22 mouse cellular contexts compared by ENCODE assay signal in genomic region chr6:145421666-145422065, GRCm38 (mm10).
"Had no signal": no experiment of that assay in that cellular context is flagged by ENCODE, and none has a peak within 500 bp of the region (broad histone marks: within the 10 kb centered on the region; RNA-seq: fewer than 3 reads in every experiment).

No protein-coding gene starts in this region.

- H3K27me3 ChIP-seq: heart, embryonic 13.5 days; heart, embryonic 15.5 days; hindbrain, embryonic 15.5 days; intestine, embryonic 15.5 days; limb, embryonic 13.5 days; limb, embryonic 15.5 days had no signal

- H3K4me1 ChIP-seq: heart, embryonic 15.5 days; hindbrain, embryonic 13.5 days; hindbrain, embryonic 15.5 days; intestine, embryonic 15.5 days; limb, embryonic 15.5 days; liver, embryonic 12.5 days had no signal

- H3K27ac ChIP-seq: heart, embryonic 13.5 days; heart, embryonic 15.5 days; hindbrain, embryonic 13.5 days; hindbrain, embryonic 15.5 days; hindbrain, postnatal 0 days; intestine, embryonic 15.5 days; limb, embryonic 13.5 days; limb, embryonic 15.5 days; liver, embryonic 12.5 days had no signal

- DNase-seq: forebrain, postnatal 0 days; gastrocnemius, postnatal 14 days; gastrocnemius, postnatal 36 days; heart, adult 18-20 months; heart, postnatal 14 days; heart, postnatal 36 days; kidney, adult 11 months; kidney, adult 2 months; kidney, postnatal 14 days; kidney, postnatal 36 days; layer of hippocampus, adult 9-11 months; layer of hippocampus, postnatal 36 days; left cerebral cortex, postnatal 4 days had no signal

- H3K4me2 ChIP-seq: heart, embryonic 13.5 days; heart, embryonic 15.5 days; hindbrain, embryonic 13.5 days; hindbrain, embryonic 15.5 days; intestine, embryonic 15.5 days; limb, embryonic 13.5 days; limb, embryonic 15.5 days; liver, embryonic 12.5 days had no signal

- H3K36me3 ChIP-seq: heart, embryonic 13.5 days; heart, embryonic 15.5 days; hindbrain, embryonic 13.5 days; hindbrain, embryonic 15.5 days; intestine, embryonic 15.5 days; limb, embryonic 13.5 days; limb, embryonic 15.5 days; liver, embryonic 12.5 days had no signal

- ATAC-seq: forebrain, postnatal 0 days; hindbrain, postnatal 0 days; intestine, embryonic 15.5 days; liver, embryonic 12.5 days had no signal

- H3K9me3 ChIP-seq: heart, embryonic 13.5 days; heart, embryonic 15.5 days; hindbrain, embryonic 13.5 days; hindbrain, embryonic 15.5 days; intestine, embryonic 15.5 days; limb, embryonic 13.5 days; limb, embryonic 15.5 days; liver, embryonic 12.5 days had no signal

- H3K4me3 ChIP-seq: heart, embryonic 13.5 days; heart, embryonic 15.5 days; hindbrain, embryonic 13.5 days; hindbrain, embryonic 15.5 days; intestine, embryonic 15.5 days; limb, embryonic 13.5 days; limb, embryonic 15.5 days; liver, embryonic 12.5 days had no signal

- H3K9ac ChIP-seq: forebrain, postnatal 0 days; heart, embryonic 13.5 days; heart, embryonic 15.5 days; hindbrain, embryonic 13.5 days; hindbrain, embryonic 15.5 days; intestine, embryonic 15.5 days; limb, embryonic 13.5 days; limb, embryonic 15.5 days; liver, embryonic 12.5 days had no signal
